Mouse (Mus musculus) cerebral cortex, adult 2 months (tissue): ENCODE measurements around the gene I0C0044D17Rik.

Experiments used
- WGBS: fragments of 180-500 bp; shearing (Covaris S2); methylation state at CpG from one replicate; pipeline ENCODE4 v1.1.7; 2018; 5-methylcytosine and 5-hydroxymethylcytosine counted together

Gene I0C0044D17Rik

GRCm38 (mm10) chr4:98823740-98824139, at the start of gene I0C0044D17Rik:
TSS of gene I0C0044D17Rik (minus strand) at chr4:98823840.
- WGBS, result 94% methylated on average over 1 of the region's 1 CpGs

GRCm38 (mm10) chr4:98865386-98866237, 42.0 kb upstream of the I0C0044D17Rik start:
- WGBS, result 46% methylated on average over 14 of the region's 14 CpGs

GRCm38 (mm10) chr4:98864546-98864945, 40.9 kb upstream of the I0C0044D17Rik start:
- WGBS, result 76% methylated on average over 3 of the region's 3 CpGs

GRCm38 (mm10) chr4:98864094-98864493, 40.5 kb upstream of the I0C0044D17Rik start:
- WGBS, result 82% methylated on average over 1 of the region's 2 CpGs

GRCm38 (mm10) chr4:98863451-98863850, 39.8 kb upstream of the I0C0044D17Rik start:
- WGBS, result 91% methylated on average over 2 of the region's 2 CpGs

- 52% methylated on average over 4 of the region's 4 CpGs for WGBS
These were observed 34.7 kb upstream of the I0C0044D17Rik start for GRCm38 (mm10) chr4:98858151-98858855.

GRCm38 (mm10) chr4:98857037-98857648, 33.5 kb upstream of the I0C0044D17Rik start:
- WGBS, result 67% methylated on average over 11 of the region's 11 CpGs

- WGBS, result 81% methylated on average over 4 of the region's 4 CpGs
These were observed 30.3 kb upstream of the I0C0044D17Rik start for GRCm38 (mm10) chr4:98853926-98854325.

GRCm38 (mm10) chr4:98850485-98850884, 26.8 kb upstream of the I0C0044D17Rik start:
- 71% methylated on average over 1 of the region's 1 CpGs for WGBS

- 65% methylated on average over 6 of the region's 6 CpGs for WGBS
These were observed 23.7 kb upstream of the I0C0044D17Rik start for GRCm38 (mm10) chr4:98847120-98847885.

- 67% methylated on average over 3 of the region's 3 CpGs for WGBS
These were observed 22.8 kb upstream of the I0C0044D17Rik start for GRCm38 (mm10) chr4:98846396-98846795.

GRCm38 (mm10) chr4:98845687-98846125, 22.1 kb upstream of the I0C0044D17Rik start:
- 69% methylated on average over 8 of the region's 8 CpGs for WGBS

GRCm38 (mm10) chr4:98845201-98845600, 21.6 kb upstream of the I0C0044D17Rik start:
- WGBS, result 91% methylated on average over 4 of the region's 4 CpGs

GRCm38 (mm10) chr4:98843906-98844597, 20.4 kb upstream of the I0C0044D17Rik start:
- 91% methylated on average over 7 of the region's 7 CpGs for WGBS

GRCm38 (mm10) chr4:98841251-98841650, 17.6 kb upstream of the I0C0044D17Rik start:
- 96% methylated on average over 6 of the region's 6 CpGs for WGBS

- WGBS, result 63% methylated on average over 6 of the region's 6 CpGs
These were observed 16.9 kb upstream of the I0C0044D17Rik start for GRCm38 (mm10) chr4:98840526-98840925.

GRCm38 (mm10) chr4:98838913-98839312, 15.3 kb upstream of the I0C0044D17Rik start:
- 85% methylated on average over 4 of the region's 4 CpGs for WGBS

- WGBS, result 95% methylated on average over 16 of the region's 16 CpGs
These were observed 14.3 kb upstream of the I0C0044D17Rik start for GRCm38 (mm10) chr4:98837715-98838505.

- 78% methylated on average over 5 of the region's 5 CpGs for WGBS
These were observed 12.9 kb upstream of the I0C0044D17Rik start for GRCm38 (mm10) chr4:98836519-98836918.

- 66% methylated on average over 4 of the region's 4 CpGs for WGBS
These were observed 11.1 kb upstream of the I0C0044D17Rik start for GRCm38 (mm10) chr4:98834782-98835181.
